Mouse (Mus musculus): Measurements from ENCODE around the gene Stat3. TPM values are rescaled to one million over a fixed set of nuclear protein-coding genes. Genes with fewer than 3 reads are reported as not detected.

Stat3 gene
- polyA plus RNA-seq, 1 experiment from 2014 or later, result 60.0 TPM

- ATAC-seq (ENCODE audit: insufficient number of reproducible peaks, low FRiP score), result peak; percentile 17; the same call in 1 of the 2 replicates
- 2% methylated on average over 33 of the region's 33 CpGs for WGBS
- Histone ChIP-seq H3K4me1 (replicated peaks) (peaks cover 33% of the 10 kb centered on the region), H3K36me3 (no peaks in the 10 kb centered on the region), H3K4me2 (peak overlapping the region; percentile 77), H3K9me3 (replicated peaks) (no peaks in the 10 kb centered on the region), H3K27me3 (replicated peaks) (peaks cover 26% of the 10 kb centered on the region), H3K27ac (ENCODE audit: poor library complexity, severe bottlenecking) (peak overlapping the region; percentile 91), H3K4me3 (peak overlapping the region; percentile 98), H3K9ac (peak overlapping the region; percentile 100)
Observed at GRCm38 (mm10) chr11:100850778-100851528, 88.4 kb downstream of the Stat3 start.

- peak within 1 kb of the TSS; percentile 77 for H3K4me2 ChIP-seq
- peak within 1 kb of the TSS; percentile 98 for H3K4me3 ChIP-seq
- H3K27ac ChIP-seq (ENCODE audit: poor library complexity, severe bottlenecking), result peak within 1 kb of the TSS; percentile 91
- H3K4me1 ChIP-seq (replicated peaks), result peaks cover 37% of the 10 kb centered on the region
- no peaks in the 10 kb centered on the region for H3K36me3 ChIP-seq
- ATAC-seq (ENCODE audit: insufficient number of reproducible peaks, low FRiP score), result peak; percentile 90
- H3K9ac ChIP-seq, result peak within 1 kb of the TSS; percentile 100
- under 1% methylated on average over 96 of the region's 104 CpGs for WGBS
- H3K9me3 ChIP-seq (replicated peaks), result no peaks in the 10 kb centered on the region
- H3K27me3 ChIP-seq (replicated peaks), result peaks cover 18% of the 10 kb centered on the region
Observed at GRCm38 (mm10) chr11:100850038-100850777, 89.1 kb downstream of the Stat3 start, which contains the start of gene Stat5b. TSS of gene Stat5b (minus strand) at chr11:100850724.

- Histone ChIP-seq H3K9me3 (replicated peaks) (no peaks in the 10 kb centered on the region), H3K36me3 (no peaks in the 10 kb centered on the region), H3K9ac (peak overlapping the region; percentile 100), H3K27me3 (replicated peaks) (peaks cover 13% of the 10 kb centered on the region; the same call in 1 of the 2 replicates), H3K4me1 (replicated peaks) (peaks cover 37% of the 10 kb centered on the region), H3K27ac (ENCODE audit: poor library complexity, severe bottlenecking) (peak overlapping the region; percentile 91), H3K4me3 (peak overlapping the region; percentile 98), H3K4me2 (peak overlapping the region; percentile 77)
- peak; percentile 17; the same call in 1 of the 2 replicates for ATAC-seq (ENCODE audit: insufficient number of reproducible peaks, low FRiP score)
- WGBS, result 1% methylated on average over 13 of the region's 13 CpGs
Observed at GRCm38 (mm10) chr11:100849456-100850037, 89.8 kb downstream of the Stat3 start.

GRCm38 (mm10) chr11:100848789-100849379 lies 90.5 kb downstream of the Stat3 start:
- ATAC-seq (ENCODE audit: insufficient number of reproducible peaks, low FRiP score), result no peak
- Histone ChIP-seq H3K4me2 (peak overlapping the region; percentile 77), H3K4me3 (peak overlapping the region; percentile 98), H3K4me1 (replicated peaks) (peaks cover 31% of the 10 kb centered on the region), H3K27me3 (replicated peaks) (peaks cover 13% of the 10 kb centered on the region; the same call in 1 of the 2 replicates), H3K27ac (ENCODE audit: poor library complexity, severe bottlenecking) (0 out of 2 replicates have a peak overlapping the region, but pooled peaks have one; percentile 91), H3K36me3 (no peaks in the 10 kb centered on the region), H3K9ac (peak overlapping the region; percentile 100), H3K9me3 (replicated peaks) (no peaks in the 10 kb centered on the region)
- 51% methylated on average over 6 of the region's 6 CpGs for WGBS

GRCm38 (mm10) chr11:100848080-100848479 lies 91.3 kb downstream of the Stat3 start:
- Histone ChIP-seq H3K36me3 (no peaks in the 10 kb centered on the region), H3K9me3 (replicated peaks) (no peaks in the 10 kb centered on the region), H3K27ac (ENCODE audit: poor library complexity, severe bottlenecking) (no peak overlapping the region), H3K27me3 (replicated peaks) (peaks cover 7% of the 10 kb centered on the region; the same call in 1 of the 2 replicates), H3K4me2 (peak overlapping the region; percentile 77), H3K4me1 (replicated peaks) (peaks cover 34% of the 10 kb centered on the region), H3K9ac (no peak overlapping the region), H3K4me3 (peak overlapping the region; percentile 98; the same call in 1 of the 2 replicates)
- WGBS, result 53% methylated on average over 4 of the region's 4 CpGs
- ATAC-seq (ENCODE audit: insufficient number of reproducible peaks, low FRiP score), result no peak

- no peaks in the 10 kb centered on the region for H3K36me3 ChIP-seq
- no peak for ATAC-seq (ENCODE audit: insufficient number of reproducible peaks, low FRiP score)
- no peak overlapping the region for H3K27ac ChIP-seq (ENCODE audit: poor library complexity, severe bottlenecking)
- H3K4me2 ChIP-seq, result no peak overlapping the region
- peaks cover 36% of the 10 kb centered on the region for H3K4me1 ChIP-seq (replicated peaks)
- H3K9ac ChIP-seq, result no peak overlapping the region
- H3K9me3 ChIP-seq (replicated peaks), result no peaks in the 10 kb centered on the region
- 0 out of 2 replicates have a peak, but pooled peaks cover 2% of the 10 kb centered on the region for H3K27me3 ChIP-seq (replicated peaks)
- WGBS, result 91% methylated on average over 4 of the region's 4 CpGs
- no peak overlapping the region for H3K4me3 ChIP-seq
Observed at GRCm38 (mm10) chr11:100847572-100847971, 91.8 kb downstream of the Stat3 start.

GRCm38 (mm10) chr11:100845793-100846192 lies 93.5 kb downstream of the Stat3 start:
- ATAC-seq (ENCODE audit: insufficient number of reproducible peaks, low FRiP score), result no peak
- H3K36me3 ChIP-seq, result peaks cover 3% of the 10 kb centered on the region
- no peak overlapping the region for H3K9ac ChIP-seq
- no peak overlapping the region for H3K4me3 ChIP-seq
- H3K27me3 ChIP-seq (replicated peaks), result no peaks in the 10 kb centered on the region
- peaks cover 33% of the 10 kb centered on the region for H3K4me1 ChIP-seq (replicated peaks)
- no peak overlapping the region for H3K4me2 ChIP-seq
- no peaks in the 10 kb centered on the region for H3K9me3 ChIP-seq (replicated peaks)
- H3K27ac ChIP-seq (ENCODE audit: poor library complexity, severe bottlenecking), result no peak overlapping the region
- WGBS, result 85% methylated on average over 6 of the region's 6 CpGs

- Histone ChIP-seq H3K9ac (no peak overlapping the region), H3K27ac (ENCODE audit: poor library complexity, severe bottlenecking) (no peak overlapping the region), H3K4me1 (replicated peaks) (peaks cover 36% of the 10 kb centered on the region), H3K27me3 (replicated peaks) (no peaks in the 10 kb centered on the region), H3K4me2 (no peak overlapping the region), H3K9me3 (replicated peaks) (no peaks in the 10 kb centered on the region), H3K4me3 (no peak overlapping the region), H3K36me3 (peaks cover 3% of the 10 kb centered on the region)
- ATAC-seq (ENCODE audit: insufficient number of reproducible peaks, low FRiP score), result no peak
- 82% methylated on average over 4 of the region's 4 CpGs for WGBS
Observed at GRCm38 (mm10) chr11:100844121-100844520, 95.2 kb downstream of the Stat3 start.

GRCm38 (mm10) chr11:100843070-100843669 lies 96.2 kb downstream of the Stat3 start:
- Histone ChIP-seq H3K27me3 (replicated peaks) (no peaks in the 10 kb centered on the region), H3K9me3 (replicated peaks) (no peaks in the 10 kb centered on the region), H3K4me2 (no peak overlapping the region), H3K27ac (ENCODE audit: poor library complexity, severe bottlenecking) (no peak overlapping the region), H3K36me3 (peaks cover 3% of the 10 kb centered on the region), H3K9ac (no peak overlapping the region), H3K4me3 (no peak overlapping the region), H3K4me1 (replicated peaks) (peaks cover 27% of the 10 kb centered on the region)
- no peak for ATAC-seq (ENCODE audit: insufficient number of reproducible peaks, low FRiP score)
- 95% methylated on average over 8 of the region's 8 CpGs for WGBS

- H3K4me2 ChIP-seq, result no peak overlapping the region
- peaks cover 3% of the 10 kb centered on the region for H3K36me3 ChIP-seq
- H3K27ac ChIP-seq (ENCODE audit: poor library complexity, severe bottlenecking), result no peak overlapping the region
- H3K27me3 ChIP-seq (replicated peaks), result no peaks in the 10 kb centered on the region
- peaks cover 4% of the 10 kb centered on the region for H3K9me3 ChIP-seq (replicated peaks)
- no peak for ATAC-seq (ENCODE audit: insufficient number of reproducible peaks, low FRiP score)
- H3K4me1 ChIP-seq (replicated peaks), result peaks cover 21% of the 10 kb centered on the region
- no peak overlapping the region for H3K9ac ChIP-seq
- 88% methylated on average over 7 of the region's 7 CpGs for WGBS
- H3K4me3 ChIP-seq, result no peak overlapping the region
Observed at GRCm38 (mm10) chr11:100842025-100842424, 97.3 kb downstream of the Stat3 start.

Measured in heart, embryonic 12.5 days (tissue).